Mouse (Mus musculus): ENCODE data around the gene Ube2v1.

- TF ChIP-seq POLR2A (IDR thresholded peaks at IDR 0.05; ENCODE audit: control insufficient read depth in 1 of 2, insufficient read depth in 1 of 2, low read depth in 1 of 2, low read length in 2 of 2, poor library complexity in 1 of 2) (no peak), MAX (IDR thresholded peaks at IDR 0.05; ENCODE audit: low read length) (no peak)
Observed at GRCm38 (mm10) chr2:167678600-167678999, 46.7 kb upstream of the Ube2v1 start.
